Mouse (Mus musculus): Measurements from ENCODE around the gene Ifne.

- TF ChIP-seq CTCF (IDR thresholded peaks at IDR 0.05; ENCODE audit: low read depth) = no peak
- no peak for TF ChIP-seq EP300 (IDR thresholded peaks at IDR 0.05; ENCODE audit: low read depth)
These were observed 46.6 kb upstream of the Ifne start for GRCm38 (mm10) chr4:88926637-88927036.
